Mouse (Mus musculus) heart, postnatal 10 days (tissue): ENCODE measurements around the gene Icam5. TPM values are rescaled to one million over a fixed set of nuclear protein-coding genes. Genes with fewer than 3 reads are reported as not detected.
A peak's percentile ranks its signal among the peaks of the same experiment; 100 is the strongest.
"Not testable (repeated sequence)": the region's sequence is repeated elsewhere in the genome, so short reads cannot be mapped to it uniquely, and the experiment has no call there.

Experiments
- DNase-seq, 2 experiments: peaks; one replicate each; pipeline ENCODE4 v3.0.0; 2021
- intact Hi-C: fragments of 180-260 bp; cut with DNase I; formaldehyde crosslinking; loops from one replicate; pipeline ENCODE4 v1.15.1; 2025
- total RNA-seq, 2 experiments: library from RNA; stranded (reverse); gene quantifications; 2 replicates each; pipeline ENCODE4 v1.2.3; 2021

The Icam5 gene
- total RNA-seq, 2 experiments from 2014 or later: 0.10 to 0.12 TPM

DNA sequence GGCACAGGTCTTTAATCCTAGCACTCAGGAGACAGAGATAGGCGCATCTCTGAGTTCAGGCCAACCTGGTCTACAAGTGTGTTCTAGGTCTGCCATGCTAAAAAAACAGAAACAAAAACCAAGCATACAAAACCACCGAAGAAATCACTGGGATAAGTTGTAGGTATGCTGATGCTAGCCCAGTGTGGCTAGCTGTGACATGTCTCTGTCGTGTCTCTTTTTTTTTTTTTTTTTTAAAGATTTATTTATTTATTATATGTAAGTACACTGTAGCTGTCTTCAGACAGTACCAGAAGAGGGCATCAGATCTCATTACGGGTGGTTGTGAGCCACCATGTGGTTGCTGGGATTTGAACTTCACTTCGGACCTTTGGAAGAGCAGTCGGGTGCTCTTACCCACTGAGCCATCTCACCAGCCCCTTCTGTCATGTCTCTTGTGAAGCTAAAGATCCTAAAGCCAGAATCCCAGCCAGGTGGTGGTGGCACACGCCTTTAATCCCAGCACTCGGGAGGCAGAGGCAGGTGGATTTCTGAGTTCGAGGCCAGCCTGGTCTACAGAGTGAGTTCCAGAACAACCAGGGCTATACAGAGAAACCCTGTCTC lies 20.8 kb upstream of the Icam5 start:
- DNase-seq, intact Hi-C loops: not testable (repeated sequence)

- DNase-seq: peak; percentile 42 to 62
- intact Hi-C loops: no loop called here
Measured at GRCm38 (mm10) chr9:21011846-21012312, 20.0 kb upstream of the Icam5 start.

GRCm38 (mm10) chr9:21012368-21012767 lies 19.5 kb upstream of the Icam5 start:
- no peak for DNase-seq
- intact Hi-C loops: no loop called here

DNA sequence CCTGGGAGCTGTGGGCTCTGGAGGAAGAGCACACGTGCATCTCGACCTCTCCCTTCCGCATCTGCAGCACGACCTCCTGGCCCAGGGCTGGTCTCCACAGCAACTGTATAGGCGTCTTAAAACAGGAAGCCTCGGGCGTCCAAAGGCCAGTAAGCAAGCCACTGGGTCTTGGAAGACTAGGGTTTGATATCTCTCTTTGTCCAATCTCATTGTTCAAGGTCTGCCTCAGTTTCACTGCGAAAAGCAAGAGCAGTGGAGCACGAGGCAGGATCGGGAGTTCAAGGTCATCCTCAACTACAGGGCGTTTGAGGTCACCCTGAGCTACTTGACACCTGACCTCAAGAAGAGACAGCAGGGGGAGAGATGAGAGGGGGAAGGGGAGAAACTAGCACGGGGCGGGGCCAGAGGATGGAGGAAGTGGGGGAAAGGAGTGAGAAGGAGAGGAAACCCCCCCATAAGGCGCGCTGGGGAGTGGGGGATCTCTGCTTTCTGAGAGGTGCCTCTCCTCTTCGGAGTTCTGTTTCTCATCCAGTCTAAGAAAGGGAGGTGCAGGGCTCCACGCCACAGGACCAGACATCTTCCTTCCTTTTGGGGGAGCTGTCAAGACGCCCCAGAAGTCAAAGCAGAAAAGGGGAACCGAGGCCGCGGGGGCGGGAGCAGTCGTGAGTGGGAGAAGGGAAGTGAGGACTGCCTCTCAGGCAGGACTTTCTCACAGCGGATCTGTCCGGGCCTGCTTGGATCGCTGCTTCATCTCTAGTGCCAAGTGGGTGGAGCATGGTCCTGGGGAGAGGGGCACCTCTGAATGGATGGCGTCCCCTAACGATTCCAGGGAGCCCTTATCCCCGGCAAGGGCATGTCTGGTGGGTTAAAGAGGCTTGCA lies 16.9 kb upstream of the Icam5 start:
- peak; percentile 70 to 77 for DNase-seq
- intact Hi-C loops: no loop called here

- peak; percentile 67 to 75 for DNase-seq
- intact Hi-C loops: no loop called here
Measured at GRCm38 (mm10) chr9:21015571-21016130, 16.2 kb upstream of the Icam5 start, which contains the start of gene Icam1. Icam1 (plus strand) TSS chr9:21015985.

DNA sequence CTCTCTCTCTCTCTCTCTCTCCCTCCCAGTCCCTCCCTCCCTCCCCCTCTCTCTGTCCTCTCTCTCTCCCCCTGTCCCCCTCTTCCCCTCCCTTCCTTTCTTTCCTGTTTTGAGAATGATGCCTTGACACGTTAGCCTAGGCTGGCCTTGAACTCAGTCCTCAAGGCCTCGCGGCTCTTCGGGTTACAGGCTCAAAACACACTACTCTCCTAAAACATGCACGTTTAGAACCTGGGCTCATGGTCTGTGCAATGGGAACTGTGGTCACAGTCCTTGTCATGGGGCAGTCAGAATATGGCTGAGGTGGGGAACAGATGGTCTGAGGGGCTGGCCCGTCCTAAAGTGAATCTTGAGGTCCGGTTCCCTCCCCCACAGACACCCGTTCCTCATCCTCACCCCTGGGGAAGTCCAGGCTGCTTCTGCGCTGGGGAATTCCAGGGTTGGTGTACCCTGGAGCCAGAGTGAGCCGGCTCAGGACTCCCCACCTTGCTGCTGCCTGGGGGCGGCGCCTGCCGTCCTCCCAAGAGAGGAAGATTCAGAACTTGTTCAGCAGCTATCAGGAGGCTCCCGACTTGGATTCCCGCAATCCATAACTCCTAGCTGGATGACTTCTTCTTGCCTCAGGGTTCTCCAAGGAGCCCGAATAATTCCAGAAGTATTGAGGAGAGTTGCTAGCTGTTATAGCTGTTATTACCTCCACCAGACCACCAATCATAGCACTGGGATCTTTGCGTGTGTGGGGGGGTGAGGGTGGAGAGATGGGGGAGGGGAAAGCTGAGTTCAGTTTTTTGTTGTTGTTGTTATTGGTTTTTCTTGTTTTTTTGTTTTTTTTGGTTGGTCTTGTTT lies 15.3 kb upstream of the Icam5 start:
- no peak for DNase-seq
- intact Hi-C loops: no loop called here

DNA sequence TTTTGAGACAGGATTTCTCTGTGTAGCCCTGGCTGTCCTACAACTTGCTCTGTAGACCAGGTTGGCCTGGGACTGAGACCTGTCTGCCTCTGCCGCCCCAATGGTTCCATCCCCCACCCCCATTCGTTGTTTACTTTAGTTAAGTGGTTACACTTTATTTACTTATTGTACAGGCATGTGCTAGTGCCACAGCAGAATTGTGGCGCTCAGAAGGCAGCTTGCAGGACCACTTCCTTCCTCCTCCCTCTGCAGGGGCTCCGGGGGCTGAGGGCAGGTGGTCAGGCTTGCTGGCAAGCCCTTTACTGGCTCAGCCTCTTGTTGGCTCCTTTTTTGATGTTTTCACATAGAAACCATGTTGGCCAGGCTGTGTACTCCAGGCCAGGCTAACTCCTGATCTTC lies 14.7 kb upstream of the Icam5 start:
- no peak for DNase-seq
- intact Hi-C loops: no loop called here

- no peak for DNase-seq
- intact Hi-C loops: no loop called here
Measured at GRCm38 (mm10) chr9:21018600-21018999, 13.3 kb upstream of the Icam5 start.

- DNase-seq: no peak
- intact Hi-C loops: no loop called here
Measured at GRCm38 (mm10) chr9:21021363-21021762, 10.5 kb upstream of the Icam5 start.

- intact Hi-C loops: no loop called here
- DNase-seq: no peak
Measured at GRCm38 (mm10) chr9:21022288-21022687, 9.6 kb upstream of the Icam5 start.

- intact Hi-C loops: no loop called here
- DNase-seq: no peak
Measured at GRCm38 (mm10) chr9:21022726-21023125, 9.1 kb upstream of the Icam5 start.

- DNase-seq: no peak
- intact Hi-C loops: no loop called here
Measured at GRCm38 (mm10) chr9:21025258-21025810, 6.5 kb upstream of the Icam5 start.

DNA sequence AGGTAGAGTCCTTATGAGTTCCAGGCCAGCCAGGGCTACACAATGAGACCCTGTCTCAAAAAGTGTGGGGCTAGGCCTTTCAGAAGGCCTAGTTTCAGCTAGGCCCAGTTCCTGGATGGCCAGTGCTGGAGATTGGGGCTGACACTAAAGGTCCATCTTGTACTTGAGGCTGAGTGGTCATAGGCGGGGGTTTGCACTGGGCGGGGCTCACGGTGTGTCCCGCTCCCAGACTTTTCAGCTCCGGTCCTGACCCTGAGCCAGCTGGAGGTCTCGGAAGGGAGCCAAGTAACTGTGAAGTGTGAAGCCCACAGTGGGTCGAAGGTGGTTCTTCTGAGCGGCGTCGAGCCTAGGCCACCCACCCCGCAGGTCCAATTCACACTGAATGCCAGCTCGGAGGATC lies 5.0 kb upstream of the Icam5 start:
- intact Hi-C loops: no loop called here
- DNase-seq: no peak

DNA sequence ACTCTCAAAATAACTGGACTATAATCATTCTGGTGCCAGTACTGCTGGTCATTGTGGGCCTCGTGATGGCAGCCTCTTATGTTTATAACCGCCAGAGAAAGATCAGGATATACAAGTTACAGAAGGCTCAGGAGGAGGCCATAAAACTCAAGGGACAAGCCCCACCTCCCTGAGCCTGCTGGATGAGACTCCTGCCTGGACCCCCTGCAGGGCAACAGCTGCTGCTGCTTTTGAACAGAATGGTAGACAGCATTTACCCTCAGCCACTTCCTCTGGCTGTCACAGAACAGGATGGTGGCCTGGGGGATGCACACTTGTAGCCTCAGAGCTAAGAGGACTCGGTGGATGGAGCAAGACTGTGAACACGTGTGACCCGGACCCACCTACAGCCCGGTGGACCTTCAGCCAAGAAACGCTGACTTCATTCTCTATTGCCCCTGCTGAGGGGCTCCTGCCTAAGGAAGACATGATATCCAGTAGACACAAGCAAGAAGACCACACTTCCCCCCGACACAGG lies 4.0 kb upstream of the Icam5 start:
- intact Hi-C loops: loop anchor here (2.0 kb wide), 1 partner anchor 25 kb away; the partner anchor contains the start of gene Mrpl4
- DNase-seq: no peak

DNA sequence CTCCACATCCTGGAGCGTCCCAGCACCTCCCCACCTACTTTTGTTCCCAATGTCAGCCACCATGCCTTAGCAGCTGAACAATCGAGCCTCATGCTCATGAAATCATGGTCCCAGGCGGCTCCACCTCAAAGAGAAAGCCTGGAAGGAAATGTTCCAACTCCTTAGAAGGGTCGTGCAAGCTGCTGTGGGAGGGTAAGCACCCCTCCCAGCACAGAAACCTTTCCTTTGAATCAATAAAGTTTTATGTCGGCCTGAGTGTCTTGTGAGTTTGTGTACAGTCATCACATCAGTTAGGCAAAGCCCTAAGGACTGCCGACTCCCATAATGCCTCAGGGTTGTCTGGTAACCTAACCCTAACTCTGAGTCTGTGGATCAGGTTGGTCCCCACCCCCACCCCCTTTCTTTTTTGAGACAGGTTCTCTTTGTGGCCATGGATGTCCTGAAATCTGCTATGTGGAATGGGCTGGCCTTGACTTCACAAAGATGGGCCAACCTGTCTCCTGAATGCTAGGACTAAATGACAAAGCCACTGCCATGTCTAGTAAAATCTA lies 3.2 kb upstream of the Icam5 start:
- DNase-seq: no peak
- intact Hi-C loops: loop anchor here (2.0 kb wide), 1 partner anchor 26 kb away; the partner anchor contains the start of gene Mrpl4

DNA sequence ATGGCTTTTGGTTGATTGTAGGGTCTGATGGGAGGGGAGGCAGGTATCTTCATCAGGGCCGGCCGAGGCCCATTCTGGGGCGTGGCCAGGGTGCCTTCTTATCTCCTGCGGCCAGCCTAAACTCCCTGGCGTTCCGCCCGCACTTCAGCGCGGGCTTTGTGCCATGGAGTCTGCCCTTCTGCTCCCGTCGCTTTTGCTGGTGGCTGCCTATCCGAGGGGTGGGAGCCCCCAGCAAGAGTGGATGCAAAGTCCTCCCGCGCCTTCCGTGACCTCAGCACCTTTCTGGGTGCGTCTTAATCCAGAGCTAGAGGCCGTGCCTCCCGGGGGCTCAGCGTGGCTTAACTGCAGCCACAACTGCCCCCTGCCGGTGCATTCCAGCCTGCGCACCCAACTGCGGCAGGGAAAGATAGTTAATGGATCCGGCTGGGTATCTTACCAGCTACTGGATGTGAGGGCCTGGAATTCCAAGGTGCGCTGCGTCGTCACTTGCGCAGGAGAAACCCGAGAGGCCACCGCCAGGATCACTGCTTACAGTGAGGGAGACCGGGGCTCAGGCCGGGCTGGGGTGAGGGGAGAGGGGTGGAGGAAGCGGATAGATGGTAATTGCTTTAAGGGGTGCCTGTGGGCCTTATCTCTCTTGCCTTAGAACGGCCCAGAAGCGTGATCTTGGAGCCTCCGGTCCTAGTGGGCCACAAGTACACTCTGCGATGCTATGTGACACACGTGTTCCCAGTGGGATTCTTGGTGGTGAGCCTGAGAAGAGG lies 2.4 kb upstream of the Icam5 start, which contains the start of gene Icam4:
Gene Icam4 (plus strand): TSS at position 83 of the 764 bp plus-strand sequence.
- peak; percentile 87 to 89 for DNase-seq
- intact Hi-C loops: loop anchor here (2.0 kb wide), 3 partner anchors 27 to 107 kb away; partner anchors contain the start of genes Fdx1l, Gm49373 and Mrpl4

- DNase-seq: no peak
Measured at GRCm38 (mm10) chr9:21030055-21030600, 1.7 kb upstream of the Icam5 start.

DNA sequence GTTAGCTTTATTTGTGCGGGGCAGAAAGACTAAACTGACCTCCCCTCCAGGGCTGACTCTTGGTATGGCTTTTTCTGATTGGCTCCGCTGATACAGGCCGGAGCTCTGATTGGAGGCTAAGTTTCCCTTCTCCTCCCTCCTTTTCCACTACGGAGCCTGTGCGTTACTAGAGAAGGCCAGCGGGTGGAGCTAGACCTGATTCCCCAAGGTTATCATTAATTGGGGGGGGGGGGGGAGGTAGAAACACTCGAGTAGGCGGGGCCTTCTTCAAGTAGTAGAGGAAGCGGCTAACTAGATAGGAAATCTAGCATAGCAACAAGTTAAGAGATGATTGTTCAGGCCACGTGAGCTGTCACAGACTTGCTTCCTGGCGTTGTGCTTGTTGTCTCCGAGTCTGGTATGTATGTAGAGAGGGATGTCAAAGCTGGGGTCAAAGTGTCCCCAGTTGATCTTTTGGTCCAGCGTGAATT lies 1.1 kb upstream of the Icam5 start:
- intact Hi-C loops: loop anchor here (2.0 kb wide), 2 partner anchors 42 to 106 kb away; partner anchors contain the start of genes Fdx1l and Gm49373
- peak; percentile 90 for DNase-seq

More at GRCm38 (mm10) chr9:21030055-21030600, 1.7 kb upstream of the Icam5 start:
- intact Hi-C loops: loop anchor here (2.0 kb wide), 2 partner anchors 43 to 107 kb away; partner anchors contain the start of genes Fdx1l and Gm49373
